Mouse (Mus musculus): ENCODE results near the gene Shank2.

Shank2 gene

GRCm38 (mm10) chr7:144030796-144031195 lies 29.1 kb downstream of the Shank2 start:
- DNase-seq (ENCODE audit: low read depth): no peak

- DNase-seq (ENCODE audit: low read depth): no peak
These were observed 29.9 kb downstream of the Shank2 start for GRCm38 (mm10) chr7:144031611-144032010.

GRCm38 (mm10) chr7:144037541-144037940 lies 35.8 kb downstream of the Shank2 start:
- DNase-seq (ENCODE audit: low read depth): no peak

GRCm38 (mm10) chr7:144037966-144038669 lies 36.4 kb downstream of the Shank2 start:
- no peak for DNase-seq (ENCODE audit: low read depth)

- DNase-seq (ENCODE audit: low read depth): no peak
These were observed 37.0 kb downstream of the Shank2 start for GRCm38 (mm10) chr7:144038741-144039140.

- DNase-seq (ENCODE audit: low read depth): no peak
These were observed 38.6 kb downstream of the Shank2 start for GRCm38 (mm10) chr7:144040328-144040727.

GRCm38 (mm10) chr7:144052076-144052475 lies 50.3 kb downstream of the Shank2 start:
- DNase-seq (ENCODE audit: low read depth): no peak

- DNase-seq (ENCODE audit: low read depth): no peak
These were observed 53.5 kb downstream of the Shank2 start for GRCm38 (mm10) chr7:144055188-144055587.

GRCm38 (mm10) chr7:144055702-144056531 lies 54.2 kb downstream of the Shank2 start:
- DNase-seq (ENCODE audit: low read depth): no peak

GRCm38 (mm10) chr7:144070162-144070949 lies 68.6 kb downstream of the Shank2 start:
- no peak for DNase-seq (ENCODE audit: low read depth)

GRCm38 (mm10) chr7:144072219-144072618 lies 70.5 kb downstream of the Shank2 start:
- DNase-seq (ENCODE audit: low read depth): no peak

- DNase-seq (ENCODE audit: low read depth): no peak
These were observed 71.1 kb downstream of the Shank2 start for GRCm38 (mm10) chr7:144072856-144073255.

- DNase-seq (ENCODE audit: low read depth): no peak
These were observed 73.0 kb downstream of the Shank2 start for GRCm38 (mm10) chr7:144074718-144075117.

GRCm38 (mm10) chr7:144078661-144079060 lies 76.9 kb downstream of the Shank2 start:
- no peak for DNase-seq (ENCODE audit: low read depth)

GRCm38 (mm10) chr7:144079861-144080260 lies 78.1 kb downstream of the Shank2 start:
- no peak for DNase-seq (ENCODE audit: low read depth)

- no peak for DNase-seq (ENCODE audit: low read depth)
These were observed 79.7 kb downstream of the Shank2 start for GRCm38 (mm10) chr7:144081448-144081847.

- DNase-seq (ENCODE audit: low read depth): no peak
These were observed 80.2 kb downstream of the Shank2 start for GRCm38 (mm10) chr7:144081963-144082362.

- DNase-seq (ENCODE audit: low read depth): no peak
These were observed 85.5 kb downstream of the Shank2 start for GRCm38 (mm10) chr7:144087277-144087676.

GRCm38 (mm10) chr7:144094132-144094531 lies 92.4 kb downstream of the Shank2 start:
- DNase-seq (ENCODE audit: low read depth): no peak

- DNase-seq (ENCODE audit: low read depth): no peak
These were observed 95.6 kb downstream of the Shank2 start for GRCm38 (mm10) chr7:144097314-144097713.

- DNase-seq (ENCODE audit: low read depth): no peak
These were observed 100.7 kb downstream of the Shank2 start for GRCm38 (mm10) chr7:144102222-144102980.

- no peak for DNase-seq (ENCODE audit: low read depth)
These were observed 104.2 kb downstream of the Shank2 start for GRCm38 (mm10) chr7:144105952-144106351.
